Mouse (Mus musculus): ENCODE measurements around the gene Cenpt.

DNA sequence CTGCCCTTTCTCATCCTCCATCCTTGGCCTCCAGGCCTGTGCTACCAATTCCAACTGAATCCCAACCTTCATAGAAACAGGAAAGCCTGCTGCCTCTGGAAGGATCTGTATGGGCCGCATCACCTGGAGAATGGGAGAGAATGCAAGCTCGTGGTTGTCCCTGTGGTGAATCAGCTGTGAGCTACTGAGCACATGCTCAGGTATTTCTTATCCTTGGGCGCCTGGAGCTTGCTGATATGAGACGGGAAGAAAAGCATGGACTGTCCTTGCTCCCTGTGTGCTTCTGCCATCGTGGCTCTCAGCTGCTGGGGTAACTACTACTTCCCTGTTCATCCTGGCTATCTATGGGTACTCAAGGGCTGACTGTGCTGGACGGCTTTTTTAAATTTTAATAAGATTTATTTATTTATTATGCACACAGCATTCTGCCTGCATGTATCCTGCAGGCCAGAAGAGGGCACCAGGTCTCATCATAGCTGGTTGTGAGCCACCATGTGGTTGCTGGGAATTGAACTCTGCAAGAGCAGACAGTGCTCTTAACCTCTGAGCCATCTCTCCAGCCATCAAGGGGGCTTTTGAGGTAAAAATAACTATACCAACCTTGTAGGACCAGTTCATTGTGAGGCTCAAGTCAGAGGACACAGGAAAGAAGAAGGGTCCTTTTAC, 13.4 kb upstream of the Cenpt start:
- TF ChIP-seq CTCF (IDR thresholded peaks at IDR 0.05; ENCODE audit: low read depth) = peak; percentile 27; the same call in 1 of the 2 replicates
- TF ChIP-seq EP300 (IDR thresholded peaks at IDR 0.05; ENCODE audit: low read depth) = no peak
